Mouse (Mus musculus): ENCODE data around the gene Bcas1. TPM values are rescaled to one million over a fixed set of nuclear protein-coding genes. Genes with fewer than 3 reads are reported as not detected.

Gene Bcas1
- polyA plus RNA-seq, 1 experiment, result 164 TPM

DNA sequence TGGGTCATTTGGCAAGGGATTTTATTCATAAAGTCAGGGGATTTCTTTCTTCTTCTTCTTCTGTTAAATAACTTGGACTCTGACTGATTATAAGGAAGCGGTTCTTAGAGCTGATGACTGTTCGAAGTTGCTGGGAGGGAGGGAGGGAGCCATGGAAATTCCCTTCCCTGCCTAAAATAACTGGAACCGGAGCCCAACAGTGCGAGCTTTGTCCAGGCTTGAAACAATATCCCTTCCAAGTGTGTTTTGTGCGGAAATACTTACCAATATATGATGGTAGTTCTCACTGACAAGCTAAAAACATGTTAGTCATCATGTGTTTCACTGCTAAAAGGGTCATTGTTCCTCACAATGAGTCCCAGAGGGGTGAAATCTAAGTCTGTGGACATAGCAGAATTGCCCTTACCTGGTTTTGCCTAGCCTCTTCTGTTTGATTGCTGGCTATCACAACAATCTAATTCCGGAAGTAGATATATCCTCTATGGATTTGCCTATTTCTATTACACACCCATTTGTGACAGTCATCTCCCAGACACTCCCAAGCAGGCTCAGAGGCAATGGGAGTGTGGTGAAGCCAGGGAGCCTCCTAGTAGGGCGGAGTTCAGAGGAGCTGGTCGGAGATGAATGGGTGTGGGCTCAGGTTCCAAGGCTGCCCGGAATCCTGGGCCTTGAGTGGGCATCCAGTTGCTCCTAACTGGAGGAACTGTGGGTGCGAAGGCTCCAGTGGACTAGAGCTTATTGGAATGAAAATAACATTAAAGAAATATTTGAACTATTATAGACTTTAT is 119.4 kb downstream of the Bcas1 start:
- Histone ChIP-seq H3K27ac (ENCODE audit: insufficient read depth, low read length) (no peak overlapping the region), H3K4me3 (ENCODE audit: insufficient read depth, low read length) (no peak overlapping the region), H3K4me1 (ENCODE audit: control insufficient read depth, insufficient read depth, low read length) (no peaks in the 10 kb centered on the region)
- TF ChIP-seq POLR2A (IDR thresholded peaks at IDR 0.05; ENCODE audit: extremely low read depth, insufficient read depth, low read length) (no peak), CTCF (IDR thresholded peaks at IDR 0.05; ENCODE audit: extremely low read depth, insufficient read depth, low read length) (no peak)

DNA sequence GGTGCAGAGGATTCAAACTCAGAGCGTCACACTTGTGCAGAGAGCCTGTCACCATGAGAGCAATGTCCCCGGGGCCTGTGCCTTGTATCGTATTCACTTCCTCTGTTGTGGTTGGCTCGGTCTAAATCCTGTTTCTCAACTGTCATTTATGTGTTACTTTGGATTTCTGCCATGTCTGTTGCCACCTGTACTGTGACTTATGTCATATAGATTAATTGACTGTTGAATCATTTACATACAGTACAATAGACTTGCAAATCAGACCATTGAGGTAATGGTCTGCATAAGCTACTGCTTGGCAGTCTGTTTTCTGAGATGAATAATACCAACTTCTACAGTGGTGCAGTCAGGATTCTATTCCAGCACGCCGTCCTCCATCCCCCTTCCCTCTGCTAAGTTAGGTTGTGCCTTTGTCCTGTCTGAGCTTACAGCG is 120.0 kb downstream of the Bcas1 start:
- no peak overlapping the region for H3K4me3 ChIP-seq (ENCODE audit: insufficient read depth, low read length)
- TF ChIP-seq CTCF (IDR thresholded peaks at IDR 0.05; ENCODE audit: extremely low read depth, insufficient read depth, low read length) (no peak), POLR2A (IDR thresholded peaks at IDR 0.05; ENCODE audit: extremely low read depth, insufficient read depth, low read length) (no peak)
- no peak overlapping the region for H3K27ac ChIP-seq (ENCODE audit: insufficient read depth, low read length)
- H3K4me1 ChIP-seq (ENCODE audit: control insufficient read depth, insufficient read depth, low read length), result no peaks in the 10 kb centered on the region

DNA sequence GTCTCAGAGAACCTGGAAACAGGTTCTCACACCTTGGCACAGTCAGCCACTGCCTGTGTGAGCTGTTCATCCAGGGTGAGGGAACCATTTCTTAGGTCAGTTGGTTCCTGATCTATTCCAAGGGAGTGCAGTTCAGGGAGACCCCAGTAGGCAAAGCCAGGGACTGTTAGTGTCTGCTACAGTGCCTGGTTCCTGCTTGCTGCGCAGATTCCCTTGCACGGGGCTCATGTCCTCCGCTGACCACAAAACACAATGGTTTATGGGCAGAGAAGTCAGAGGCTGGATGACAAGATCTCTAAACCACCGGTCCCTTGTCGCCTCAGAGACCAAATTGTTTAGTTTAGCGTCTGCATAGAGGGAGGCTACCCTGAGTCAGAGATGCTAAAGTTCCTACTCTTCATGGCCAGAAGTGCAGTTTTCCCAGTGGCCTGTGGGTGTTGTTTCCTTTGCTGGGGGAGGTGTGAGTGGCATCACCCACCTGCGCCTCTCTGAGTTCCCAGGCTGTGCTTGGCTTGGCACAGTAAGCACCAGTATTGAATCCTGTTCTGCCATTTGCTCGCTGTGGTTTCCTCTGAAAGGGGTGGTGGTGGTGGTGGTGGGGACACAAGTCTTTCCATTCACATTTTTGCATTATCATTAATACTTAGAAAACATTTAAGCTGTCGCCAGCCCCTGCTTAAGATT is 120.9 kb downstream of the Bcas1 start:
- Histone ChIP-seq H3K4me1 (ENCODE audit: control insufficient read depth, insufficient read depth, low read length) (no peaks in the 10 kb centered on the region), H3K4me3 (ENCODE audit: insufficient read depth, low read length) (no peak overlapping the region), H3K27ac (ENCODE audit: insufficient read depth, low read length) (no peak overlapping the region)
- TF ChIP-seq POLR2A (IDR thresholded peaks at IDR 0.05; ENCODE audit: extremely low read depth, insufficient read depth, low read length) (no peak), CTCF (IDR thresholded peaks at IDR 0.05; ENCODE audit: extremely low read depth, insufficient read depth, low read length) (no peak)

DNA sequence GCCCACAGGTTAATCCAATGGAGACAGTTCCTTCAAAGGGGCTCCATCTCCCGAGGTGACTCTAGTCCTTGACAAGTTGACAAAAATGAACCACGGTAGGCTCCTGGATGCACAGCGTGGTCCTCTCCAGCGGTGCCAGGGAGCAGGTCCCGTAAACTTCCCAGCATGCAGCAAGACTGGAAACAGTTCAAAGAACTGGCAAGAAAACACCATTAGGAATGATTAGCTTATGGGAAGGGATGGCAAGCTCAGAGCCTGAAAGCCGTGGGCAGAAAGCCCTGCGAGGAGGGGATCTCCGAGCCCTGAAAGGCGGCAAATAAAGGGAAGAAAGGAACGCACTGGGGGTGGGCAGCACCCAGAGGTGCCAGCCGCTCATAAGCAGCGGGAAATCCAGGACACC is 122.9 kb downstream of the Bcas1 start:
- TF ChIP-seq CTCF (IDR thresholded peaks at IDR 0.05; ENCODE audit: extremely low read depth, insufficient read depth, low read length) (no peak), POLR2A (IDR thresholded peaks at IDR 0.05; ENCODE audit: extremely low read depth, insufficient read depth, low read length) (no peak)
- no peak overlapping the region for H3K4me3 ChIP-seq (ENCODE audit: insufficient read depth, low read length)
- H3K27ac ChIP-seq (ENCODE audit: insufficient read depth, low read length), result no peak overlapping the region
- no peaks in the 10 kb centered on the region for H3K4me1 ChIP-seq (ENCODE audit: control insufficient read depth, insufficient read depth, low read length)

DNA sequence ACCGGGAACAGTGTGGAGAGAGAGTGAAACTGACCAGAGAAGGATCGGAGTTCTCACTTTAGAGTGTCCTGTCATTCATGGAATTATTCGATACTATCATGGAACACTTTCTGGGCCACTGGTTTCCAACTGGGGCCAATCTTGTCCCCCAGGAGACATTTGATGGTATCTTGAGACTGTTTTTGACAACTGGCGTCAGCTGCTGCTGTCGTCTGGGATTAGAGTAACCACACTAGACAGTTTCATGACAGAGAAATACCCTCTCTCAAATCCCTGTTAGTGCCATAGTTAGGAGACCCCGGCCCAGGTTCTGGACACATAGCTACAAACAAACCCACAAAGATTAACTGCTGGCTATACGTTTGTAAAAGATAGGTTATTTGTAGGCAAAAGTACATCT is 124.0 kb downstream of the Bcas1 start:
- H3K27ac ChIP-seq (ENCODE audit: insufficient read depth, low read length), result no peak overlapping the region
- TF ChIP-seq CTCF (IDR thresholded peaks at IDR 0.05; ENCODE audit: extremely low read depth, insufficient read depth, low read length) (no peak), POLR2A (IDR thresholded peaks at IDR 0.05; ENCODE audit: extremely low read depth, insufficient read depth, low read length) (no peak)

DNA sequence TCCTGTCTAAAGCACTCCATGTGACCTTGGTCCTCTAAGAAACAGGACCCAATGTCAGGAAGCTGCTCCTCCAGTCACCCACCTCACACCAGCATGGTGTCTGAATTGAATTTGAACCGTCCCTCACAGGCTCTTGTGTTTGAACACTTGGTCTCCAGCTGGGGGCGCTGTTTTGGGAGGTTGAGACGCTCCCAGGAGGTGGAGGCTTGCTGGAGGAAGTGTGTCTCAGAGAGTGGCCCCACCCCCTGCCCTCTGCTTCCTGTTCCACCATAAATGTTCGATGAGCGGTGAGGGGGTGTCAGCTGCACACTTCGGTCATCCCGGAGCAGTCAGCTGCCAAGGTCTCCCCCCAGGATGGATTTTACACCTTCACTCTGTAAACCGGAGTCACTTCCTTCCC is 124.8 kb downstream of the Bcas1 start:
- no peak overlapping the region for H3K27ac ChIP-seq (ENCODE audit: insufficient read depth, low read length)
- TF ChIP-seq CTCF (IDR thresholded peaks at IDR 0.05; ENCODE audit: extremely low read depth, insufficient read depth, low read length), result no peak
- TF ChIP-seq POLR2A (IDR thresholded peaks at IDR 0.05; ENCODE audit: extremely low read depth, insufficient read depth, low read length), result no peak
- H3K4me3 ChIP-seq (ENCODE audit: insufficient read depth, low read length), result no peak overlapping the region
- no peaks in the 10 kb centered on the region for H3K4me1 ChIP-seq (ENCODE audit: control insufficient read depth, insufficient read depth, low read length)

More for the DNA sequence above, 124.0 kb downstream of the Bcas1 start:
- Histone ChIP-seq H3K4me1 (ENCODE audit: control insufficient read depth, insufficient read depth, low read length) (no peaks in the 10 kb centered on the region), H3K4me3 (ENCODE audit: insufficient read depth, low read length) (no peak overlapping the region)

Other genes starting within 250 kb of the Bcas1 start
- gene Pfdn4, start 68.6 kb upstream of the Bcas1 start, polyA plus RNA-seq (2012; rRNA removed), result 29.4 and 33.2 TPM in 2 replicates
- 0.08 and 0.15 TPM in 2 replicates for gene Cyp24a1, start 69.3 kb upstream of the Bcas1 start, polyA plus RNA-seq (2012; rRNA removed)
- gene 4930470P17Rik, start 174.2 kb upstream of the Bcas1 start, polyA plus RNA-seq (2012; rRNA removed), result not detected in 2 replicates

All from cortical plate, adult 2 months (tissue).